Mouse (Mus musculus): ENCODE measurements around the gene Vstm2l.

- TF ChIP-seq POLR2A (IDR thresholded peaks at IDR 0.05; ENCODE audit: low read depth, low read length) (no peak), CTCF (conservative IDR thresholded peaks at IDR 0.05; ENCODE audit: insufficient read depth, insufficient read length, low read depth, low read length) (no peak)
Measured at GRCm38 (mm10) chr2:157914889-157915517, 550 bp downstream of the Vstm2l start.
